Mouse (Mus musculus) lung, adult 2 months (tissue): ENCODE measurements around the gene Kif19a. TPM values are rescaled to one million over a fixed set of nuclear protein-coding genes. Genes with fewer than 3 reads are reported as not detected.

Experiments
- DNase-seq: peaks from one replicate; pipeline ENCODE4 v3.0.0; 2022
- H3K4me1 ChIP-seq: fragments of 200-500 bp; 2 replicates; pipeline ENCODE4 v1.6.1; 2011; ENCODE audit warnings: low read length; ENCODE audit not compliant: control insufficient read depth, insufficient read depth
- H3K4me3 ChIP-seq: fragments of 200-500 bp; replicated peaks from 2 replicates; pipeline ENCODE3; 2011; ENCODE audit warnings: low read depth, mild to moderate bottlenecking, control low read depth, low read length; ENCODE audit errors: extremely low read depth
- CTCF ChIP-seq: fragments of 200-500 bp; IDR thresholded peaks from 2 replicates; pipeline ENCODE4 v1.5.1; 2011; ENCODE audit warnings: mild to moderate bottlenecking, low read length, control low read depth; ENCODE audit not compliant: insufficient read depth
- POLR2A ChIP-seq: fragments of 200-500 bp; IDR thresholded peaks from 2 replicates; pipeline ENCODE4 v1.6.1; 2011; ENCODE audit warnings: low read depth, mild to moderate bottlenecking, control low read depth, low read length, borderline replicate concordance; ENCODE audit errors: extremely low read depth
- WGBS: fragments of 180-500 bp; shearing (Covaris S2); methylation state at CpG from one replicate; pipeline ENCODE4 v1.1.7; 2018; 5-methylcytosine and 5-hydroxymethylcytosine counted together
- polyA plus RNA-seq: library from polyadenylated mRNA; depleted of rRNA; stranded (reverse); fragments of >200 nt; gene quantifications from 2 replicates; pipeline ENCODE4 v1.2.3, GENCODE M21; 2012; rRNA removed

Gene Kif19a
- polyA plus RNA-seq, 1 experiment: 8.9 TPM

DNA sequence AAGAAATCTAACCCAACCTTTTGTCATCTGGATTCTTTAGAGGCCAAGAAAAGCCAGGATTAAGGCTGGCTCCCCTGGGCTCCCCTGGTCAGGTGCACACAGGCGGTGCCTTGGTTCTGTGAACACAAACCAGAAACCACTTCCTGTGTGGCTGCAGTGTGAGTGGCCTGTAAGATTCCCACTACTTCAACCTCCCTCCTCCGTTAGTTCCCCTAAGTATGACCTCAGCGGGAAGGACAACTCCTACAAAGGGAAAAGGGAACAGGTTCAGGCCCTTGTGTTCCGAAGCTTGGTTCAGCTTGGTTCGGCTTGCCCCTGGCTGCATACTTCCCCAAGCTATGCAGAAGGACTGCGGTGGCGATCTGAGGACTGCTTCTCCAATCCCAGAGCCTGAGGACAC is 53.0 kb downstream of the Kif19a start:
- no peaks in the 10 kb centered on the region for H3K4me1 ChIP-seq
- 77% methylated on average over 7 of the region's 7 CpGs for WGBS
- DNase-seq: no peak
- no peak overlapping the region for H3K4me3 ChIP-seq
- TF ChIP-seq POLR2A (no peak), CTCF (no peak)

DNA sequence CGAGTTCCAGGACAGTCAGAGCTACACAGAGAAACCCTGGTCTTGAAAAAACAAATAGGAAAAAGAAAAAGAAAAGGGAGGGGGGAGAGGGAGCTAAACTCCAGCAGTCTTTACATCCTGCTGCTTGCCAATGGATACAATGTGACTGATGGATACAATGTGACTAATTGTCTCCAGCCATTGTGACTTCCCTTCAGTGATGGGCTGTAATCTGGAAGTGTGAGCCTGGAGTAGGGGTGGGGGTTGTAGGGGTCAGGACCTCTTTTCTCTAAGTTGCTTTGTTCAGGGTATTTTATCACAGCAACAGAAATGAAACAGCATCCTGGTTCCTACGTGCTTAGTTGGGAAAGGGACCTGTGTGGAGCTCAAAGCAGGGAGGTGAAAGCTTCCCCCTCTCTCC is 53.9 kb downstream of the Kif19a start:
- TF ChIP-seq CTCF (no peak), POLR2A (no peak)
- DNase-seq: no peak
- no peaks in the 10 kb centered on the region for H3K4me1 ChIP-seq
- WGBS: 53% methylated on average over 2 of the region's 2 CpGs
- no peak overlapping the region for H3K4me3 ChIP-seq

DNA sequence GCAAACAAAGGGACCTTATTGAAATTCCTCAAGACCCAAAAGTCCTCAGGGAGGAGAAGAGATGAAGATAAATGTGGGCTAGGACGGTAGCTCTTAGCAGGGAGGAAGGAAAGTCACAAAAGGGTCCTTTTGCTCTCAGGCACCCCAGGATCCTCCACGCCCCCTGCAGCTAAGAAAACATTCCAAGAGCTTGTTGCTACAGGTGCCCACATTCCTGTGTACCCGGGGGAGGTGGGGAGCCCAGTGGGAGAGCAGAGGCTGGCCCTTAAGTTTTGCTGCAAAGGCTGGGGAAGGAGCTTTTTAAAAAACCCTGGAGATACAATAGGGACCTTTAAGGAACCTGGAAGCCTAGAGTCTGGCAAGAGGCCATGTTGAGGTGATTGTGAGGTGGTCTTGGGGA is 55.3 kb downstream of the Kif19a start:
- Histone ChIP-seq H3K4me1 (no peaks in the 10 kb centered on the region), H3K4me3 (no peak overlapping the region)
- no peak for DNase-seq
- 52% methylated on average over 3 of the region's 3 CpGs for WGBS
- TF ChIP-seq CTCF: no peak
- no peak for TF ChIP-seq POLR2A

DNA sequence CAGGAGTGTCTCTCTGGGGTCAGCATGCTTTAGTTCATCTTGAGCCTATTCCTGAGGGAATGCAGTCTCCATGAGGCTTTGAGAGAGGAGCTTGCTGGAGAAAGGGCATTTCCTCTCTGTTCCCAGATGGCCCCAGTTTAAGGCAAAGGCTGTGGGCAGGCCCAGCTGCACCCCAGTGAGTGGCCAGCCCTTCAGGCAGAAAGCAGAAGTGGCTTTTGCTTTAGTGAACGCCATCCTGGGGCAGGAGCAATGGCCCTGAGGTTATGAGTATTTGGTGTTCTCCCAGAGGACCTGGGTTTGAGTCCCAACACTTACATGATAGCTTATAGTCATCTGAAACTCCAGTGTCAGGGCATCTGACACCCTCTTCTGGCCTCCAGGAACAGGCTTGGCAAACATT is 56.1 kb downstream of the Kif19a start:
- H3K4me1 ChIP-seq: no peaks in the 10 kb centered on the region
- no peak for DNase-seq
- 54% methylated on average over 1 of the region's 1 CpGs for WGBS
- H3K4me3 ChIP-seq: no peak overlapping the region
- TF ChIP-seq CTCF: no peak

DNA sequence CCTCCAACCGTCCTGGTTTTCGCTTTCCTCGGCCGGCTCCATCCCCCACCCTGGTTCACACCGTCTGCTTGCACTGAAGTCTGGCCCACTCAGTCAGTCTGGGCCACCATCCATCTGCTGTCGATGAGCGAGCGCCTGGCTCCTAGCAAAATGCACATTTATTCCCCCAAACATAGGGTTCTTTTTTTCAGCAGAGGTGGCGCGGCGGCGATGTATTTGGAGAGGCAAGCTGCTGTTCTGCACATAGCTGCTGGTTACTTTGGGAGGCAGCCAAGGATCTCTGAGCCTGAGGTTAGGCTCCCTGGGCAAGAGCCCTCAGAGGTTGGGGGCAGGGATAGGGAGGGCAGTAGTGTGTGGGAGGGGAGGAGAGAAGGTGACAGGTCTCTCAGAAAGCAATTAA is 57.5 kb downstream of the Kif19a start:
- WGBS: 57% methylated on average over 12 of the region's 12 CpGs
- Histone ChIP-seq H3K4me1 (no peaks in the 10 kb centered on the region), H3K4me3 (no peak overlapping the region)
- DNase-seq: peak; percentile 46
- TF ChIP-seq POLR2A (no peak), CTCF (no peak)

DNA sequence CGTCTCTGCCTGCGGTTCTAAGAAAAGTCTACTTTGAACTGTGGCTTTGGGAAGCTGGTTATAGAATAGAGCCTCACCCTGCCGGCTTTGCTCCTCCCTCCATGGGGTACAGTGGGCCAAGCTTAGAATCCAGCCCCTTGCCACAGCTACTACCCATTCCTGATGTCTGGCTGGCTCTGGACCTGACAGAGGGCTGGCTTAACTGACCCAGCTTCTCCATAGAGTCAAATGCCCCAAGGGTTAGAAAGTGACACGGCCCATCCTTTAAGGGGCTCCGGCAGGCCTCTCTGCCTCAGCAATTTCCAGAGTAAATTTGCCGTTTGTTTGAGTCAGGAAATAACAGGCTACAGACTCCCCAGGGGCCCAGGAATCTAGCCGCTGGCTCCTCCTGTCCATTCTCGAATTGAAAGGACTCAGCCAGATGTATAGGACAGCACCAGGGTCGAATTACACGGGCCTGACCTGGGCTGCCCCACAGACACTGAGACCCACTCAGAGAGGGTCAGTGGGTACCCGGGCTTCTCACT is 58.1 kb downstream of the Kif19a start:
- TF ChIP-seq POLR2A: no peak
- TF ChIP-seq CTCF: no peak
- 34% methylated on average over 11 of the region's 11 CpGs for WGBS
- no peaks in the 10 kb centered on the region for H3K4me1 ChIP-seq
- no peak for DNase-seq
- H3K4me3 ChIP-seq: no peak overlapping the region

DNA sequence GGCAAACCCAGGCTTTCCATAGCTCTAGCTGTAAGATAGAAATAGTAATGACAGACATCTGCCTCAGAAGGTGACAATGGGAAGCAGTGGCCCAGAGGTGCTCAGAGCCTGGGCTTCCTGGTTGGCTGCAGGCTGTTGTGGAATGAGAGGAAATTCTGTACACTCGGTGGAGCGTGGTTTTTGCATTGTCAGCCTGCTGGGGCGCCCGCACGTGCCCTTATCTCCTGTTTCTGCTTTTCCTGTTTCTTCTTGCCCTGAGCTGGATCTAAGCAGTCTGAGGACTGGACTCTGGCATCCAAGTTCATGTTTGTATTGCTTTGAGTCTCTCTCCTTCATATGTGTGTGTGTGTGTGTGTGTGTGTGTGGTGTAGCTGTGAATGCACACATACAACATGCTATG is 61.5 kb downstream of the Kif19a start:
- Histone ChIP-seq H3K4me1 (peaks cover 9% of the 10 kb centered on the region), H3K4me3 (no peak overlapping the region)
- DNase-seq: no peak
- no peak for TF ChIP-seq POLR2A
- no peak for TF ChIP-seq CTCF
- 32% methylated on average over 5 of the region's 5 CpGs for WGBS

DNA sequence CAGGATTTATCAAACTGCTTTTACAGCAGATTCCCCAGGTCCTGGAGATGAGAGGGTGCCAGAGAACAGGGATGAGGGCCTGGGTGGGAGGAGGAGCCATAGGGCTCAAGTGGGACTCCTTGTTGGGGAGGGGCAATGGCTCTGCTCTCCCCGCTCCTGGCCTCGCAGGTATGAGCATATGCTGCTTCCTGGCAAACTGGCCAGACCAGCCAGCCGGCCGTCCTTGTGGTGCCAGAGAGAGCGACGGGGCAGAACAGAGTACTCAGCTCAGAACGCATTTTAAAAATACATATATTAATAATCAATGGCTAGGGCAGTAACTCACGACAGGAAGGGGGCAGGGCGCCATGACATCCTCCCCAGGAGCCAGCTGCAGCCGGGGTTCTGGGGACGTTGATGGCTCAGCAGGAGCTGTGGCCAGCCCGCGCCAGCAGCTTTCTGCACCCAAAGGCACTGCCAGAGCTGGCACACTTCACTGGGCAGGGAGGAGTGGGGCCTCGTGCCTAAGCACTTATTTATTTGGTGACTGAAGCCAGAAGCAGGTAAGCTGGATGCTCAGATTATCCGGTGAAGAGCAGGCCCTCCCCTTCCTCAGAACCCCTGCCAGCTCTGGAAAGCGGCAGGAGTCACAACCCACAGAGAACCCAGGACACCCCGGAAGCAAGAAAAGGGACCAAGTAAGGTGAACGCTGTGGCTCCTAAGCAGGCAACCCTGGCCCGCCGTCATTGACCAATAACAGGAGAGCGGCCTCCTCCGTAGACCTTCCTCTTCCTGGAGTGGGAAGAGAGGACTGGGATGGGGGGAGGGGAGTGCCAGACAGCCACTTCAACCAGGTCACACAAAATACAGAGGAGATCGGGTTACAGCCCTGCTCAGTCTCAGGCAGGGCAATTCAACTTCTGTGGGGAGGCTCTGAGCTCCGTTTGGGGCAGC is 64.6 kb downstream of the Kif19a start:
- peak; percentile 16; the same call in 1 of the 2 replicates for TF ChIP-seq POLR2A
- no peak for TF ChIP-seq CTCF
- WGBS: 11% methylated on average over 24 of the region's 24 CpGs

DNA sequence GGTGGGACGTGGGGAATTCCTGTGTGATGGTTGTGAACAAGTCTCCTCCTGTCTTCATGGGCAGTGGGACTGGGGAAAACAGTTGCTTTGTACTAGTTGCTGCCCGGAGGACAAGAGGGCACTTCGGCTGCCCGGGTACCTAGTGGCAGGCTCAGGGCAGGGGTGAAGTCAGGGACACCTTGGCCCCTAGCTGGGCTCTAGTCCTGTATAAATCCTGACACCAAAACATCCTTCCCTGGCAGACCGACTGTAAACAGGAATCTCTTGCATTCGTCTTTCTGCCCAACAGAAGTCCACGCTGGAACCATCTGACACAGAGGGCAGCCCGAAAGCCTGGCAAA is 65.2 kb downstream of the Kif19a start:
- 30% methylated on average over 8 of the region's 8 CpGs for WGBS
- DNase-seq: no peak
- peak overlapping the region; percentile 25 for H3K4me3 ChIP-seq
- H3K4me1 ChIP-seq: peaks cover 9% of the 10 kb centered on the region
- TF ChIP-seq POLR2A: no peak
- no peak for TF ChIP-seq CTCF

More for the DNA sequence above, 64.6 kb downstream of the Kif19a start:
- peak; percentile 63 for DNase-seq
- Histone ChIP-seq H3K4me3 (peak overlapping the region; percentile 33), H3K4me1 (peaks cover 9% of the 10 kb centered on the region)

DNA sequence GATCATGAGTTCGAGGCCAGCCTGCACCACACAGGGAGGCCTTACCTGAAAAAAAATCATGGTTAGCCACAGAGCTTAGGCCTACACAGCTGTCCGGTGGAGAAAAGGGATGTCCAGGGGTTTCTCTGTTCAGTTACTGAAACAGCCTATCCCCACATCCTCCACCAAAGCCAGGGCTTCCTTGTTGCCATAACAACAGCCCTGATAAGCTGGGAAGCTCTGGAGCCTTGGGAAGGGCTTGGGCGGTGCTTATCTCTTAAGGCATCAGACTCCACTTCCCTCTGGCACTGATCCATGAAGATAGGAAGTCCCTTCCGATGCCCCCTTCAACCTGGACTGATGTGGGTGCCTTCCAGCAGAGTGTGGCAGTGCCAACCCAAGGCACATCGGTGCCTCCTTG is 68.0 kb downstream of the Kif19a start:
- no peak for TF ChIP-seq POLR2A
- TF ChIP-seq CTCF: no peak
- H3K4me1 ChIP-seq: peaks cover 9% of the 10 kb centered on the region
- WGBS: 44% methylated on average over 5 of the region's 5 CpGs
- no peak for DNase-seq
- no peak overlapping the region for H3K4me3 ChIP-seq

Other genes with a start within 250 kb of the Kif19a start
- gene Rpl38, start 96.9 kb upstream of the Kif19a start, polyA plus RNA-seq: 390 and 404 TPM in 2 replicates
- 19.0 and 20.8 TPM in 2 replicates for gene Ttyh2, start 90.0 kb upstream of the Kif19a start, polyA plus RNA-seq
- gene Dnaic2, start 38.0 kb upstream of the Kif19a start, polyA plus RNA-seq: 10.5 and 13.3 TPM in 2 replicates
- 0.54 and 0.59 TPM in 2 replicates for gene Btbd17, start 30.6 kb downstream of the Kif19a start, polyA plus RNA-seq
- not detected in 2 replicates for gene Gpr142, start 33.5 kb downstream of the Kif19a start, polyA plus RNA-seq
- 14.3 and 18.2 TPM in 2 replicates for gene Gprc5c, start 85.8 kb downstream of the Kif19a start, polyA plus RNA-seq
- 2.5 and 5.0 TPM in 2 replicates for gene Cd300a, start 124.7 kb downstream of the Kif19a start, polyA plus RNA-seq
- gene Cd300lb, start 169.0 kb downstream of the Kif19a start, polyA plus RNA-seq: 2.4 and 5.4 TPM in 2 replicates
- gene Cd300c, start 203.8 kb downstream of the Kif19a start, polyA plus RNA-seq: 0.68 and 1.2 TPM in 2 replicates
- gene Cd300ld, start 224.5 kb downstream of the Kif19a start, polyA plus RNA-seq: 2.9 and 5.4 TPM in 2 replicates
- 15.5 and 24.6 TPM in 2 replicates for gene Cd300c2, start 236.5 kb downstream of the Kif19a start, polyA plus RNA-seq